Mouse (Mus musculus) brain, embryonic 18.5 days (tissue): ENCODE measurements around the gene Olfr874.
"Not testable (repeated sequence)": the region's sequence is repeated elsewhere in the genome, so short reads cannot be mapped to it uniquely, and the experiment has no call there.

ENCODE experiments used
- DNase-seq: peaks from one replicate; pipeline ENCODE4 v3.0.0-alpha.2; 2012; ENCODE audit warnings: low read depth, low spot score

Gene Olfr874

DNA sequence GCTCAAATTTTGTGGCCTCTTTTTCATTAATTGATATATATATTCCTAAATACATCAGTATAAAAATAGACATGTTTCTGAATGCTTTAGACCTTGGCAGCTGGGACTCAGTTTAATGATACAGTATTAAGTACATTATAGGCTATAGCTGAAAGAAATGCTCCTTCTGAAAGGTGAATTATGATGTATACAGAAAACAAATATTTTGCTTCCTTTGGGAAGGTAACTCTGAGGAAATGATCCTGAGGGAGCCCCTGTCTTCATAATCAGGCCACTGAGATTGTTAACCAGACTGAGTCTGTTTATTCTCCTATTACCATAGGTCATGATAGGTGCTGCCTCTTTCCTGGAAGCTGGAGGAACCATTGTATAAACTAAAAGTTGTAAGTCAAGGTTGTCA, at the start of gene Olfr874:
TSS of gene Olfr874 (plus strand) at position 301 of the 400 bp plus-strand sequence.
- DNase-seq: no peak

DNA sequence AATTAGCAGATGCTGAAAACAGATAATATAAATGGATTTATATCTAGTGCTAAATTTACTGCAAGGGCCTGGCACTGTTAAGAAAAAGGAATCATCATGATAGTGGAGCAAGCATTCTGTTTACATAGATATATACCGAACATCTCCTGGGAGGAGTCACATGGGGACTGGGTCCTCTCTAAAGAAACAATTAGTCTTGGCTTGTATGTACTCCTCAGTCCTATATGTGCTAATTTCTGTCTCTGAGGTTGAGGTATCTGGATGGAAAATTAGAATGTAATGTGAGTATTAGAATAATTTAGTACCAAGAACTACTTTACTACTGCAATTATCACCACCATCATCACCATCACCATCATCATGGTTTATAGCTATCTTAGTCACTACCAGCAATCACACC, 28.8 kb upstream of the Olfr874 start, which contains the start of gene Olfr160:
TSS of gene Olfr160 (minus strand) at position 101 of the 400 bp plus-strand sequence.
- DNase-seq: no peak

DNA sequence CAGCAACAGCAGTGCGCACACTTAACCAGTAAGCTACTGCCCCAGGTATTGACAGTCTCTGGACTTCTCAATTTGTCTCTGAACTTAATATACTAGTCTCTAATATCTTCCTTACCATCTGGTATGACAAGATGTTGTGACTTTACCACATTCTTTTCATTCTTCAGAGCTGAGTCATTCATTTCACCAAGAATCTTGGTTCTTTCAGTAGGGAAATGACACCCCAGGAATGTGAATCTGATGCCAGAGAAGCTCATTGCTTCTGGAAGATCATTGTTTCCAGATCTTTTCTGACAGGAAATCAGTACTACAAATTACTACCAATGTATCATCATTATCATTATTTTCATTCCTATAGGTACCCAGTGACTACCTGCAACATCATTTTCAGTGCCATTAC, 10.6 kb upstream of the Olfr874 start:
- no peak for DNase-seq

DNA sequence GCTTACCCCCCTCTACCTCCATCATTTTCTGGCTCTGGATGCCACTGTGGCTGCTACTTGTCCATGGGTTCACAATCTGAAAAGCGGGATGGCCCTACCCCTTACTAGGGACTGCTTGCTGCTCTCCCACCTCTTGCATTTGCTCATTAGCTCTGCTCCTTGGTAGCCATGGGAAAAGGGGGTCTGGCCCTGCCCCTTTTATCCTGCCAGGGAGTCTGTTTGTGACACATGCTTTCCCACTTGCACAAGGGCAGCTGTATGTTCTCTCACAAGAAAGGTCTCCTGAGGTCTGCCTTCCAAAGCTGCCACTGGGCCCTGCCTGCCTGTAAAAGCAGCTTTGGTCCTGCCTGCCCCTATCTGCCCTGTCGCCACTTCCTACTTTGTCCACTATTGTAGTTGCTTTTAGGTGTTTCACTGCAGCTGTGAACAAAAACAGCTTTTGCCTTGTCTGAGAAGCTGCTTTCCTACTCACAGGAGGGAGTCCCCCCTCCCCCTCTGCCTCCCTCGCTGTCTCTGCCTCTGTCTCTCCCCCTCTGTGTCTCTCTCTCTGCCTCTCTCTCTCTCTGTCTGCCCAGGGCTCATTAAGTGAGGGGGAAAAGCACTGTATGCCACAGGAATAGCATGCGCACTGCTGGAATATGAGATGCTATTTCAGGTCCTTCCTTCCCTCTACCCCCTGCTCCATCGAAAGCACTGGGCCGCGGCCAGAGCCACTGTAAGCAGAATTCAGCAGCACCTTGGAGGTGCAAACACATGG, 5.6 kb downstream of the Olfr874 start:
- DNase-seq: no peak

DNA sequence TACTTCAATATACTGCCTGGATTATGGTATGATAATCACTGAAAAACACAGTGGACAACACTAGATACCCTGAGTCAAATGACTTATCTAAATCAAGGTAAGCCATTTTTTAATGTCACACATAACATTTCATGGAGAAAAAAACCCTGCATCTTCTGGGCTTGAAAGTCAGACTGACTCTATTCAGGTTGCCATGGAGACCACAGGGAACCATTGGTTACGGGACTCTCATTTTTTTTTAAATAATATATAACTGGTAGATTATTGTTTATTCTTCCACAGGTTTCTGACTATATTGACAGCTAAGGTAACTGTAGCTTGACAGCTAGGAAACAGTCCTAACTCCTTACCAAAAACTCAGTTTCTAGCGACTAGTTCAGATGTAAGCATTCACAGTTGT, 6.6 kb downstream of the Olfr874 start:
- DNase-seq: peak; percentile 22

DNA sequence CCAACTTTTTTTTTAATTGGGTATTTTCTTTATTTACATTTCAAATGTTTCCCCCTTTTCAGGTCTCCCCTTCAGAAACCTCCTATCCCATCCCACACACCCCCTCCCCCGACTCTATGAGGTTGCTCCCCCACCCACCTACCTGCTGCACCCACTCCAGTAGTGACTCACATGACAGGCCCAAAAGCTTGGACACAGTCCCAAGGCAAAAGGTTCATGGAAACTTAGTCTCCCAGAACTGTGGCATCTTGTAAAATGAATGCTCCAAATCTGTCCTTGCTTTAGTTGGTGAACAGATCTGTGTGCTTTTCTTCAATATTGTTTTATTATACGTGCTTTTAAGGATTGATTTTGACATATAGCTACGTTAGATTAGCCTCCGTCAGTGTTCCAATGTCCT, 7.1 kb downstream of the Olfr874 start:
- no peak for DNase-seq

DNA sequence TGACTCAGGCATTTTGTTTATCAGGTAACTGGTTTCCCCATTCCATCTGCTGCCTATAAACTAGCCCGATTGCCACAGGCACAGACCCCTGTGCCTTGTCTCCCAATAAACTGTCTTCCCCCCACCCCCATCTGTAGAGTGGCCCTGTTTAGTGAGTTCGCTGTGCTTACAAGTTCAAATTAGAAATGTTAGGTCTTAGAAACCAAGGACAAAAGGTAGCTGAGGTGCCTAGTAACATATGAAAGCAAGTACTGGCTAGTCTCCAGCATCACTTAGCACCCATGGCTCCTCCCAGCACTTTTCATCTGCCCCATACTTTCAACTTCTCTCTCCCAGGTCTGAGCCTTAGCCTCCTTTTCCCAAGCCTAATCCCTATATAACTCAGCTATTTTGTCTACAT, 16.8 kb downstream of the Olfr874 start:
- no peak for DNase-seq

DNA sequence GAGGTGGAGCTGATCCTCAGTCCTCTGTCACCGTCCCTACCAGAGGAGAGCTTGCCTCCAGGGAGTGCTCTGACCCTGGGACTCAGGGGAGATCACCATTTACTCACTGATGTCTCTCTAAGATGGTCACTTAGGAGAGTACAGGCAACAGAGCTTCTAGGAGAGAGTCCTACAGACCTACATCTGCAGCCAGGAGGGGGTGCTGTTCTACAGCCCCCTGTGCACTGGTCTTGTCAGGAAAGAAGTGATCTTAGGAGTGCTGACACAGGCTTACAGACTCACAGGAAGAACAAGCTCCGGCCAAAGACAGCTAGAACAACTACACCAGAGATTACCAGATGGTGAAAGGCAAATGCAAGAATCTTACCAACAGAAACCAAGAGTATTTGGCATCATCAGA, 17.6 kb downstream of the Olfr874 start:
- no peak for DNase-seq

DNA sequence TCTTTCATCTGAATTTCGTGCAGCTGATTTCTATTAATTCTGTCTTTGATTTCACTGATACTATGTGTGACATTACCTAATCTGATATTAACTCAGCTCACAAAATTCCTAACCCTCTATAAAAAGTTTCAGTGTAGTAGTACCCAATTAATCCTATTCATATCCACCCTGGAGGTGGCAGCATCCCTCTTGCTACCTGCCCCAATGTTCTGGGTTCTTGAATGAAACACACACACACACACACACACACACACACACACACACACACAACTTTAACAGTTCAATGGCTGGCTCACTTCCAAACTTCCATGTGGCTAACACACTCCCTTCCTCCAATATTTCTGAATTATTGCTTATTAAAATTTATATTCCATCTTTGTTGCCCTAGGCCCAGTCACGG, 25.8 kb downstream of the Olfr874 start:
- no peak for DNase-seq

DNA sequence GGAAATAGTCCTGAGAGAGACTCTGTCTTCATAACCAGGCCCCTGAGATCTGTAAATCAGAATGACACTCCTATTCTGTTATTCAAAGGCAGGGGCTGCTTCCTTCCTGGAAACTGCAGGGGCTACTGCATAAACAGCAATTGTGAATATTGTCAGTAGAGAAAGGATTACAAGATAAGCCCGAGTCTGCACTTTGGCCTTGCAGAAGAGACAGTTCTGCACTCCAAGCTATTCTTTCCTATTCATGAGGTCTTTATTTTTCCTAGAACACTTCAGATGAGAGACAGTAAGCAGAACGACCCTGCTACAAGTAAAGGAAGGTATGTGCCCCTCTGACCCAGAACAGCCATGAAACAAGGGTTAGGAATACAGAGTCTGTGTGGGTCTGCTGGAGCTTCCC, 26.9 kb downstream of the Olfr874 start, which contains the start of gene Olfr875:
TSS of gene Olfr875 (plus strand) at position 99 of the 400 bp plus-strand sequence.
- no peak for DNase-seq

DNA sequence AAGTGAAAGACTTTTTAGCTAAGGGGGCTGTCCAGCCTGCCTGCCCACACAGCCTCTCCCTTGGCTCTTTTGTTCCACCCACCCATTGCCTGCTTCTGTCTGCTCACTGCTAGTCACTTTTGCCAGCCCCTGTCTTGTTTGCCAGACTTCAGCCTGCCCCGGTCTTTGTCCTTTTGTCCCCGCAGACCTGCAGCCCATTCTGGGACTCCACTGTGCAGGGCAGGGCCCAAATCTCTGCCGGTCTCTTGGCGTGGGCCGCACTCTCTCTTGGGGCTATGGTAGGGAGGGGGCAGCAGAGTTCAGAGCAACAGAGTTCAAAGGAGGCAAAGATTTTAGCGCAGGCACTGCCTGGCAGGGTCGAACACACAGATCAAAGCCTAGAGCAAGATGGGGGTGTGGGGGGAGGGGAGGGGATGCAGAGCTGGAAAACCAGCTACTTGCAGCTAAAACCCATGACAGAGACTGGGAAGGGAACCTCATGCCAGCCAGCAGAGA, 37.9 kb downstream of the Olfr874 start:
- DNase-seq: peak; percentile 14

DNA sequence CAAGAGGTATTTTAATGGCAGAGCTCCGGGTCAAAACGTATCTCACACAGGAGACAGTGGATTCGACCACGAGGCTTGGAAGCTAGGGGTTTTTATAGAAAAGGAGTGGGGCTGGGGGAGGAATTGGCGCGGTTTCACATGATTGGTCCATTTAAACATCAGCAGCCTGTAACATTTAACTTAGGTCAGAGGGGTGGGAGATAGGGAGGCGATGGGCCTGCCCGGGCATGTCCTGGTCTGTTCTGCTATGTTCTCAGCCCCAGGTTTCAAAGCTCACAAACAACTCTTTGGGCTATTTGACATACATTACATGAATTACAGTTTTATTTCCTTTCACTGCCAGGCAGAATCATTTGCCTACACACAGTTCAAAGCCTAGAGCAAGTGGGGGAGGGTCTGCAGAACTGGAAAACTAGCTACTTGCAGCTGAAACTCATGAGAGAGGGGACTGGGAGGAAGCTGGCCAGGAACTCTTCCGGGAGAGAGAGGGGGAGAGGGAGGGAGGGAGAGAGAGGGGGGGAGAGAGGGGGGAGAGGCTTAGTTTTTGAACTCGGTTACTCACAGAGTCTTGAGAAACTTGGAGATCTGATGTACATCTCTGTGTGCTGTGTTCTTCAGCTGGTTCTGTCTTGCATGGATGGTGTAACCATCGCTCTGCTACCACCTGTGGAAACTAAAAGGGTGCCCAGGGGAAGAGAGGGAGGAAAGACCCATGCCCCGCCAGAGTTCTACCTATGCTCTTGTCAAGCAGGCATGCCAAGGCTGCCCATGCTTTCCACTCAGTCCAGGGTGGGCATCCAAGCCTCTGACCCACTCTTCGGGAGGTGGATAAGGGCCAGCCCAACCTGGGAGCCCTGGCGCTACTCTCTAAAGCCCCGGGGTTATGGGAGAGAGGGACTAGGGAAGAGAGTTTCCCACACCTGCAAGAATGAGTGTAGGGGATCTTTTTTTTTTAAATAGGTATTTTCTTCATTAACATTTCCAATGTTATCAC, 38.8 kb downstream of the Olfr874 start:
- not testable (repeated sequence) for DNase-seq

DNA sequence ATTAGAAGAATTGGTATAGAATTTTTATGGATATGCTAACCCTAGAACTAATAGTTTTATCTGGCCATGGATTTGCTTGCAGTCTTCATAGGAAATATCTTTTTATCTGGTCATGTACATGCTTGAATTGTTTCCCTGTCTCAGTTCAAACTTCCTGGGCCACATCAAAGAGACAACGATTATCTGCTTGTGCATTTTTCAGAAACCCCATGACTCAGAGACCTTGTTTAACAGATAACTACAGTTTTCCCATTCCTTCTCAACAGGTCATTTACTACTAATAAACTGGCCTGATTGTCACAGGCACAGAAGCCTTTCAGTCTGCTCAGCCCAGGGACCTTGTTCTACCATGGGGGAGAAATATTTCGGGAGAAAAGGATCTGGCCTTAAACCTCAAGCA, 41.5 kb downstream of the Olfr874 start:
- no peak for DNase-seq
